Mouse (Mus musculus): ENCODE measurements at regions not wholly inside any gene's neighbourhood (a gene's known extent, or its start where the extent isn't known, plus 50 kb on each side); places are given as distances from the start of the nearest gene placed in this dataset.

DNA sequence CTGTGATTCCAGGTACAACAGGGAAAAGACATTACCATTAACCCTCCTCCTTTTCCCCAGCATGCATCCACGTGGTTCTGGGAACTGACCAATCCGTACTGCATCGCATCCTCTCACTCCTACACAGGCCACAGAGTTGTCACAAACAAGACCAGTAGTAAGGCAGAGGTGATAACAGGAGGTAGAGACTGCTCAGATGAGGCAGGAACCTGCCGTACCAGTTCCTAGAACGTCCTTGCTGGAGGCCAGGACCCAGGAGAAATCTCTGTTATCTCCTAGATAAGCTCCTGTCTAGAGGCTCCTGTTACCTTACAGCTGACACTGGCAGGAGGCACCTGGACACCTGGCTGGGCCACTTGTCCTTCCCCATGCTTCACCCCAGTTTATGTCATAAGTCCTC lies 121.4 kb upstream of the Neo1 start:
- no peak for DNase-seq (ENCODE audit: low read depth, low spot score)
- TF ChIP-seq TAL1 (IDR thresholded peaks at IDR 0.05; ENCODE audit: low read length) = no peak
- TF ChIP-seq JUND (IDR thresholded peaks at IDR 0.05; ENCODE audit: low read depth, low read length) = no peak
- TF ChIP-seq EP300 (IDR thresholded peaks at IDR 0.05; ENCODE audit: low read depth in 1 of 2, low read length in 2 of 2) = no peak
- TF ChIP-seq SMC3 (IDR thresholded peaks at IDR 0.05; ENCODE audit: low read depth, low read length) = no peak
- TF ChIP-seq KAT2A (conservative IDR thresholded peaks at IDR 0.05; ENCODE audit: low read depth, low read length) = no peak
- no peak for TF ChIP-seq RAD21 (IDR thresholded peaks at IDR 0.05; ENCODE audit: low read depth, low read length)
- no peak for TF ChIP-seq NELFE (IDR thresholded peaks at IDR 0.05; ENCODE audit: low read depth, low read length)
- no peak for TF ChIP-seq MYB (IDR thresholded peaks at IDR 0.05; ENCODE audit: low read depth, low read length)
- no peaks in the 10 kb centered on the region for H3K9me3 ChIP-seq (replicated peaks; ENCODE audit: insufficient read depth, low read length)
- no peak overlapping the region for H3K9ac ChIP-seq (ENCODE audit: control insufficient read depth, low read depth, low read length, poor library complexity, severe bottlenecking)
- H3K27ac ChIP-seq (ENCODE audit: control insufficient read depth, low read depth, low read length) = no peak overlapping the region
- H3K4me1 ChIP-seq (ENCODE audit: control insufficient read depth in 1 of 2, insufficient read depth in 2 of 2, low read length in 2 of 2) = no peaks in the 10 kb centered on the region
- peaks cover 3 to 9% of the 10 kb centered on the region in 2 experiments for H3K27me3 ChIP-seq (ENCODE audit: control insufficient read depth in 1 of 2, insufficient read depth in 2 of 2, low read length in 2 of 2)
- H3K79me2 ChIP-seq (ENCODE audit: control insufficient read depth, insufficient read depth, low read length, poor library complexity) = no peaks in the 10 kb centered on the region
- H3K36me3 ChIP-seq (ENCODE audit: control insufficient read depth in 1 of 2, insufficient read depth in 2 of 2, low read length in 2 of 2) = no peaks in the 10 kb centered on the region
- no peak overlapping the region for H3K4me3 ChIP-seq (ENCODE audit: control insufficient read depth in 1 of 2, insufficient read depth in 1 of 2, low read depth in 2 of 2, low read length in 2 of 2)

- no peak for DNase-seq (ENCODE audit: low read depth, low spot score)
- Histone ChIP-seq H3K9me3 (replicated peaks; ENCODE audit: insufficient read depth, low read length) (no peaks in the 10 kb centered on the region), H3K79me2 (ENCODE audit: control insufficient read depth, insufficient read depth, low read length, poor library complexity) (no peaks in the 10 kb centered on the region), H3K27me3 (ENCODE audit: control insufficient read depth in 1 of 2, insufficient read depth in 2 of 2, low read length in 2 of 2) (peaks cover 2 to 12% of the 10 kb centered on the region in 2 experiments; a peak in 2 of 4 replicates), H3K4me1 (ENCODE audit: control insufficient read depth in 1 of 2, insufficient read depth in 2 of 2, low read length in 2 of 2) (no peaks in the 10 kb centered on the region), H3K9ac (ENCODE audit: control insufficient read depth, low read depth, low read length, poor library complexity, severe bottlenecking) (no peak overlapping the region), H3K27ac (ENCODE audit: control insufficient read depth, low read depth, low read length) (no peak overlapping the region), H3K36me3 (ENCODE audit: control insufficient read depth in 1 of 2, insufficient read depth in 2 of 2, low read length in 2 of 2) (no peaks in the 10 kb centered on the region), H3K4me3 (ENCODE audit: control insufficient read depth in 1 of 2, insufficient read depth in 1 of 2, low read depth in 2 of 2, low read length in 2 of 2) (no peak overlapping the region)
- TF ChIP-seq NELFE (IDR thresholded peaks at IDR 0.05; ENCODE audit: low read depth, low read length) (no peak), TAL1 (IDR thresholded peaks at IDR 0.05; ENCODE audit: low read length) (no peak), ELF1 (IDR thresholded peaks at IDR 0.05; ENCODE audit: low read depth, low read length) (no peak), CHD2 (IDR thresholded peaks at IDR 0.05; ENCODE audit: low read length) (no peak), ZNF384 (IDR thresholded peaks at IDR 0.05; ENCODE audit: low read depth, low read length) (no peak), JUND (IDR thresholded peaks at IDR 0.05; ENCODE audit: low read depth, low read length) (no peak), ETS1 (IDR thresholded peaks at IDR 0.05; ENCODE audit: low read depth, low read length) (no peak), RAD21 (IDR thresholded peaks at IDR 0.05; ENCODE audit: low read depth, low read length) (no peak), EP300 (IDR thresholded peaks at IDR 0.05; ENCODE audit: low read depth in 1 of 2, low read length in 2 of 2) (no peak)
Measured at GRCm38 (mm10) chr9:59153945-59154344, 117.7 kb upstream of the Neo1 start.

- TF ChIP-seq UBTF (IDR thresholded peaks at IDR 0.05; ENCODE audit: borderline replicate concordance, insufficient read depth, low read depth, low read length) = no peak
- no peak for TF ChIP-seq POLR2A (IDR thresholded peaks at IDR 0.05; ENCODE audit: control insufficient read depth in 1 of 2, insufficient read depth in 1 of 2, low read depth in 1 of 2, low read length in 2 of 2, poor library complexity in 1 of 2)
- no peak for TF ChIP-seq GABPA (IDR thresholded peaks at IDR 0.05; ENCODE audit: low read depth, low read length)
- no peak for TF ChIP-seq JUND (IDR thresholded peaks at IDR 0.05; ENCODE audit: low read depth, low read length)
- TF ChIP-seq NELFE (IDR thresholded peaks at IDR 0.05; ENCODE audit: low read depth, low read length) = no peak
- no peak for TF ChIP-seq ELF1 (IDR thresholded peaks at IDR 0.05; ENCODE audit: low read depth, low read length)
- no peak for TF ChIP-seq HCFC1 (IDR thresholded peaks at IDR 0.05; ENCODE audit: low read depth, low read length)
- TF ChIP-seq GATA1 (IDR thresholded peaks at IDR 0.05; ENCODE audit: low read depth, low read length) = no peak
- no peak for TF ChIP-seq BHLHE40 (IDR thresholded peaks at IDR 0.05; ENCODE audit: borderline replicate concordance, low read depth, low read length)
- no peak for TF ChIP-seq POLR2AphosphoS5 (IDR thresholded peaks at IDR 0.05; ENCODE audit: borderline replicate concordance, low read depth, low read length)
- no peak for TF ChIP-seq CTCF (IDR thresholded peaks at IDR 0.05 in 2 of 3, conservative IDR thresholded peaks at IDR 0.05 in 1 of 3; ENCODE audit: control insufficient read depth in 1 of 3, insufficient read depth in 1 of 3, low read depth in 2 of 3, low read length in 3 of 3, poor library complexity in 1 of 3, severe bottlenecking in 1 of 3)
- TF ChIP-seq RCOR1 (IDR thresholded peaks at IDR 0.05; ENCODE audit: low read depth, low read length) = no peak
- TF ChIP-seq NRF1 (IDR thresholded peaks at IDR 0.05; ENCODE audit: insufficient read depth, low read depth, low read length, poor library complexity, severe bottlenecking) = no peak
- no peak for TF ChIP-seq MAX (IDR thresholded peaks at IDR 0.05; ENCODE audit: low read length)
- no peak for TF ChIP-seq TAL1 (IDR thresholded peaks at IDR 0.05; ENCODE audit: low read length)
- TF ChIP-seq ZKSCAN1 (IDR thresholded peaks at IDR 0.05; ENCODE audit: low read depth, low read length) = no peak
- Histone ChIP-seq H3K9me3 (replicated peaks; ENCODE audit: insufficient read depth, low read length) (no peaks in the 10 kb centered on the region), H3K27me3 (ENCODE audit: control insufficient read depth in 1 of 2, insufficient read depth in 2 of 2, low read length in 2 of 2) (peaks cover 2 to 12% of the 10 kb centered on the region in 2 experiments; a peak in 2 of 4 replicates), H3K9ac (ENCODE audit: control insufficient read depth, low read depth, low read length, poor library complexity, severe bottlenecking) (no peak overlapping the region), H3K4me1 (ENCODE audit: control insufficient read depth in 1 of 2, insufficient read depth in 2 of 2, low read length in 2 of 2) (no peaks in the 10 kb centered on the region), H3K36me3 (ENCODE audit: control insufficient read depth in 1 of 2, insufficient read depth in 2 of 2, low read length in 2 of 2) (no peaks in the 10 kb centered on the region), H3K27ac (ENCODE audit: control insufficient read depth, low read depth, low read length) (no peak overlapping the region), H3K79me2 (ENCODE audit: control insufficient read depth, insufficient read depth, low read length, poor library complexity) (no peaks in the 10 kb centered on the region), H3K4me3 (ENCODE audit: control insufficient read depth in 1 of 2, insufficient read depth in 1 of 2, low read depth in 2 of 2, low read length in 2 of 2) (no peak overlapping the region)
- DNase-seq (ENCODE audit: low read depth, low spot score) = no peak
Measured at GRCm38 (mm10) chr9:59153126-59153525, 116.9 kb upstream of the Neo1 start.

Measured in MEL (cell line).